Mouse (Mus musculus) adipocyte (in vitro differentiated cells): Measurements from ENCODE around the gene Ppp6r1.

Source experiments
- DNase-seq: peaks from one replicate; pipeline ENCODE4 v3.0.0-alpha.2; 2016; ENCODE audit warnings: low spot score

The Ppp6r1 gene

GRCm38 (mm10) chr7:4658912-4659551 lies at the start of gene Ppp6r1:
Ppp6r1 (minus strand) TSS chr7:4659019.
- DNase-seq = peak; percentile 95

DNA sequence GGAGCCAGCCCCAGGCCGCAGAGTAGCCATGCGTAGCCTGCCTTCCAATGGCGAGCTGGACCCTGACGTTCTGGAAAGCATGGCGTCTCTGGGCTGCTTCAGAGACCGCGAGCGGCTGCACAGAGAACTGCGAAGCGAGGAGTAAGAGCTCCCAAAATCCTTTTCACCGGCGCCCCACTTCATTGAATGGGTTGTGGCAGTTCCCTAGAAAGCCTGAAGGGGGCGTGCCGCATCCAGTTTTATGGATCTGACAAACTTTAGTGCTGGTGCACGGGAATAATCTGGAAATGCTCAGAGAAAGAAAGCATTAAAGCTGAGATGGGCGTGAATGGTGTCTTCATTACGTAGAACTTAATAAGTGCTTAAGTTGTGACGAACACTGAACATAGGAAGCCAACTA lies 46.3 kb upstream of the Ppp6r1 start:
- no peak for DNase-seq

GRCm38 (mm10) chr7:4703195-4703594 lies 44.4 kb upstream of the Ppp6r1 start:
- DNase-seq = no peak

GRCm38 (mm10) chr7:4702334-4702733 lies 43.5 kb upstream of the Ppp6r1 start:
- no peak for DNase-seq

DNA sequence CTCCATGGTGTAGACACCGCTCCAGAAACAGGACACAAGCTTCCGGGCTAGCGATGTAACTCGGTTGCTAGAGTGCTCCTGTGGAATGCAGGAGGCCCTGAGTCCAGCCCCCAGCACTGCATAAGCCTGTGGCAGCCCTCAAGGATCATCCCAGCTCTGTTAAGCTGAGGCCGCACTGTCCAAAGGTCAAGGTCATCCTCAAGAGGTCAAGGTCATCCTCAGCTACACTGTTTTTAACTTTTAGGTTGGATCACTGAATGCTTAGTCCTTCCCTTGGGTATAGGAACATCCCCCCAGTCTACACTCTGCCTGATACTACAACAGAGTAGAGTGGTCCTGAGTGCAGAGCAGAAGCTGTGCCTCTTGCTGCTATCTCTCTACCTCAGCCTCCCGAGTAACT lies 34.2 kb upstream of the Ppp6r1 start:
- DNase-seq = no peak

DNA sequence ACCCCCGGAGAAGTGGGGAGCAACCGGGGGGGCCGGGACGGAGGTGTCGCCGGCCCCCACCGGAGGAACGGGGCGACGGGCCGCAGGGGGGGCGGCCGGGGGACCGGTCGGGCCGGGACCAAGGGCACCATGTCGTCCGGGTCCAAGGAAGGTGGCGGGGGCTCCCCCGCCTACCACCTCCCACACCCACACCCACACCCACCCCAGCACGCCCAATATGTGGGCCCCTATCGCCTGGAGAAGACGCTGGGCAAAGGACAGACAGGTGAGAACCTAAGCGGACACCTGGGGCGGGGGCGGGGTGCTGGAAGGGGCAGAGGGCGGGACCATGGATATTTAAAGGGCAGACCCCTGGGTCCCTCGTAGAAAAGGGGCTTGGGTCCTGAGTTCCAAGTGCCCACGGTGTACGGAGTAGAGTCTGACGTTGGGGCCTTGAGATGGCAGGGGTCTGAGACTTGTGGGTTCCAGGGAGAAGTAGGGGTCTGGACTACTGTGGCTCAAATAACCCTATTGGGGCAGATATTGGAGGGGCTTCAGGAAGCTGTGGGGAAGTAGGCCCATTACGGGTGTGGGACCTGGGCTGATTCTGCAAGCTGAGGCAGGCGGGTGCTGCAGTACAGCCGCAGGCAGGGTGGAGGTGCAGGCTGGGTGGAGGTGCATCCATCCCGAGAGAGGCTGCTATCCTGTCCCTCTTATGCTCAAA lies 32.3 kb upstream of the Ppp6r1 start:
- DNase-seq = no peak

DNA sequence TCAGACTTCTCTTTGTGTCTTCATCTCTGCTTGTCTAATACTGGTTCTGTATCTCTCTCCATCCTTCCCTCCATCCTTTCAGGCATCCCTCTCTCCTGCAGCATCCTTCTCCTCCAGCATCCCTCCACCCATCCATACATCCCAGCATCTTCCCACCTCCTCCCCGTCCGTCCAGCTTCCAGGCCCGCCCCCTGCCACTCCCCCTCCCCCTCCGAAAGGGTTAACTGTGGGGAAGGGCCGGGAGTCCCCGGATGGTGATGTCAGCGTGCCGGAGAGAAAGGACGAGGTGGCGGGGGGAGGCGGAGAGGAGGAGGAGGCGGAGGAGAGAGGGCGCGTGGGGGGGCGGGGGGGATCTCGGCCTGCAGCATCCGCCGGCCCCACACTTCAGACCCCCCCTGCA lies 31.6 kb upstream of the Ppp6r1 start, which contains the start of gene Brsk1:
TSS of gene Brsk1 (plus strand) at position 218 of the 400 bp plus-strand sequence.
- no peak for DNase-seq

GRCm38 (mm10) chr7:4684632-4685417 lies 26.0 kb upstream of the Ppp6r1 start, which contains the start of gene Hspbp1:
Hspbp1 (minus strand) TSS chr7:4685068.
- DNase-seq = peak; percentile 95

DNA sequence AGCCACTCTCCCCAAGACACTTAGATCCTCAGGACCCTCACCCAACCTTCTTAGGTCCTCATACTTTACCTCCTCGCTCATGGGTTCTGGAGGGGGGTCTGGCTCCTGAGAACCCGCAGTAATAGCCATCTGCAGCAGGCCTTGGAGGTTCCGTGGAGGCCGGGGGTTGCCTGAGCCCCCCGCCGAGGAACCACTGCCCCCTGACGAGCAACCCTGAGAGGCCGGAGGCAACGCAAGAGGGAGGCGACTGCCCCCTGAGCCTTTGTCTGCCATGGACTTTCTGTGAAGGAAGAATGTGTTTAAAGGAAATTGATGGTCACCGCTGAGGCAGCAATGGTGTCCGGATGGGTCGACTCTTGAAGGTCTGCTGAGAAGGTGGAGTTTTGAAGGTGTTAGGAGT lies 25.4 kb upstream of the Ppp6r1 start:
- DNase-seq = no peak

DNA sequence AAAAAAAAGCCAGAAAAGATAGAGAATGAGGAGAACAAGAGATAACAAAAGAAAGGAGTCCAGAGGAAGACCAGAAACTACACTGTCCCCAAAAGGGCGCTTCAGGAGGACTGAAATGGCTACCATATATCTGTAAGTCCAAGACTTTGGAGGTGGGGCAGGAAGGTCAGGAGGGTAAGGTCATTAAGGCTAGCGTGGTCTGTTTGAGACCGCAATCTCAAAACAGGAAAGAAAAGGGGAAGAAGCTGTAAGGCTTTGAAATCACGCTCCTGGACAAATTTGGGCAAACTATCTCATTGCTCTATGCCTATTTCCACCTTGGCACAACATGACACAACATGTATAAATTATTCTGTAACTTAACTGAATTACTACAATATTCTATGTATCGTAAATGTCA lies 24.5 kb upstream of the Ppp6r1 start:
- no peak for DNase-seq

DNA sequence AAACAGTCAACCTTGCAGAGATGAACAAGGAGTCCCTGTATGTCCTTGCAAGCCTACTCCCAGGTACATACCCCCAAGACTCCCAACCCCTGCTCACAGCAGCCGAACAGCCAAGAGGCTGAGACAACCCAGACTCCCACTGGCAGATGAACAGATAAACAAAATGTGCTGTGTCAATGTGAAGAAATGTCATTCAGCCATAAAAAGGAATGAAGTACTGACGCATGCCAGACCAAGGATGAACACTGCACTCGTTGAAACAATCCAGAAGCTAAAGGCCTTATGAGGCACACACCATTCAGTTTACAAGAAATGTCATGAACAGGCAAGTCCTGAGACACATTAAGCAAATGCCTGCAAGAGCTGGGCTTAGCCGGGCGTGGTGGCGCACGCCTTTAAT lies 16.4 kb upstream of the Ppp6r1 start:
- no peak for DNase-seq

DNA sequence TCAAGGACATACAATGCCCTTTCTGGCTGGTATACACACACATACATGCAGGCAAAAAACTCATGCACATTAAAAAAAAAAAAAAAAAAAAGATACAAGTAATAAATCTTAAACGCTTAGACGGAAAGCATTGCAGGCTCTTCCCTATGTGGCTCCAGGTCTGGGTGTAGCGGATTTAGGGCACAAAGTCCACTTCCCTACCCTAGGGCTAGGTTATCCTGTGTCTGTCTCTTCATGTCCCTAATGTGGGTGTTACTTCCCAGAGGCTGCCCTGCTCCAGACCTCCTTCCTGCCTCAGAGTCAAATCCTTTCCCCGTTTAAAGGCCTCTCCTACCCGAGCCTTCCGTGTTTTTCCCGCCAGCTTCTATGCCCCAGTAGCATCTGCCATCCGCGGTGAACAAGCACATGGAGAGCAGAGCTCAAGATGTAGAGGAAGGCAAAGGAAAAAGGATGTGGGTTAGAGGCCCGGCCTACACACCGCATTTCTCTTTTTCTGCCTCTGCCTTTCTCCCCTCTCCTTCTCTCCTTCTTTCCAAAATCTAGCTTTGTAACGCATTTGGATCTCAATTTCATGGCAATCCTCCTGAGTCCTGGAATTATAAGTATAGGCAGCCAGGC lies 15.4 kb upstream of the Ppp6r1 start:
- DNase-seq = no peak

DNA sequence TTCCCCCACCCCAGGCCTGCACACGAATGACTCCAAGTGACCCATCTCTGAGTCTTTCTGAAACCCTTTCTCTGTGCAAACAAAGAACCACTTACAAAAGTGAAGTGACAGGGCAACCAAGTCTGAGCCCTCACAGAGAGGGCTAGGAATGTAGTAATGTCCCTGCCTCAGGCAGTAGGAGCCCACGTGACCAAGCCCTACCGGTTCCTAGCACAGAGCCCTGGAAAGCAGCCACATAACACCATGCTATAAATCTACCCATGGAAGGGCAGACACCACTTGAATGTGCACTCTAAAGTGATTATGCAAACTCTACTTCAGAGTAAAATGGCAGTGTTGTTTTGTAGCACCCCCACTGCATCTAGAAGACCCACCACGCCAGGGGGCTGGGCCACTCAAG lies 13.1 kb upstream of the Ppp6r1 start:
- DNase-seq = peak; percentile 59

DNA sequence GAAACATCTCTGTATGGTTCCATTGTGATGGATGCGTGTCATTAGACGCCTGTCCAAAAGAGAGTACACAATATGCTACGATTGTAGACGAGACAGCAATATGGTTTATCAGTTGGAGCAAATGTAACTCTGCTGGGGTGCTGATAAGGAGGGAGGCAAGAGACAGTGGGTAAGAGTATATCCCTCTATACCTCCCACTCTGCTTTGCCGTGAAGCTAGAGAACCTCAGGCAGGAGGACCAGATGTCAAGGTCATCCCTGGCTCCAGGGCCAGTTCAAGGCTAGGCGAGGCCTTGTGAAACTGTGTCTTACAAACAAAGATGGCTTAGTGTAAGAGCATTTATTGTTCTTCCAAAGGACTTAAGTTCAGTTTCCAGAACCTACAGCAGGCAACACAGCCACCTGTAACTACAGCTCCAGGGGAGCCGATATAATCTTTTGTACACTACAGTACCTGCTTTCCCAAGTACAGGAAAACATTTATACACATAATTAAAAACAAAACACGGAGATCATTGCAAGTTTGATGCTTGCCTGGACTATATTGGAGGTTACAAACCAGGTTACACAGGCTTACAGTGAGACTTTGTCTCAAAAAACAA lies 11.9 kb upstream of the Ppp6r1 start:
- DNase-seq = no peak

DNA sequence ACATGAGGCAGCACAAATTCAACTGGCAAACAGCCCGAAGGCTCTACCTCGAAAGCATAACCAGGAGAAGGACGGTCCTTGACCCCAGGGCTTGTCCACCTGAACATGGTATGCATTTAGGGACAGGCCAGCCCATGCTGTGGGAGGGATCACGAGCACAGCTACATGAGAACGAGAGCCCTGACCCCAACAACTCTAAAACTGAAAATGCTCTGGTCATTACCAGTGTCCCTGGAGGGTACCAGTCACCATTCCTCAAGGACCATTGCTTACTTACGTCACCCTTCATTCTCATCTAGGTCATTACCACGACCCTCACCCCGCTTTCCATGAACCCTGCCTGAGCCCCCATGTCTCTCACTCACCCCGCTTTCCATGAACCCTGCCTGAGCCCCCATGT lies 10.3 kb upstream of the Ppp6r1 start:
- DNase-seq = no peak

- no peak for DNase-seq
Observed at GRCm38 (mm10) chr7:4668506-4668905, 9.7 kb upstream of the Ppp6r1 start.

DNA sequence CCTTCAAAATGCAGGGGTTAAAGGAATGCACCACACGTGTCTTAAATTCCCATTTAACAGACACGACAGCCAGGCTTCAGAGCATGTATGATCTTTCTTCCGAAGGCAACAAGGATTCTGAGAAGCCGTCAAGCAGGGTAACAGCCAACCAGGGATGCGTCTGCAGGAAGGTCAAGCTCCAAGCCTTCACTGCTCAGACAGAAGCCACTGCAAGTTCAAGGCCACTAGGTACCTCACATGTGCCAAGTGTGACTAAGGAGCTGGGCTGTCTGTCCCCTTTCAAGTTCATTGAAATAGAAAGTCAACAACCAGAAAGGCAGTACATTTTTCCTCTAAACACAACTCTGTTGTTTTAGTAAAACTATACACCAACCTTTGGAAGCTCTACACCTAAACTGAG lies 8.1 kb upstream of the Ppp6r1 start:
- no peak for DNase-seq

DNA sequence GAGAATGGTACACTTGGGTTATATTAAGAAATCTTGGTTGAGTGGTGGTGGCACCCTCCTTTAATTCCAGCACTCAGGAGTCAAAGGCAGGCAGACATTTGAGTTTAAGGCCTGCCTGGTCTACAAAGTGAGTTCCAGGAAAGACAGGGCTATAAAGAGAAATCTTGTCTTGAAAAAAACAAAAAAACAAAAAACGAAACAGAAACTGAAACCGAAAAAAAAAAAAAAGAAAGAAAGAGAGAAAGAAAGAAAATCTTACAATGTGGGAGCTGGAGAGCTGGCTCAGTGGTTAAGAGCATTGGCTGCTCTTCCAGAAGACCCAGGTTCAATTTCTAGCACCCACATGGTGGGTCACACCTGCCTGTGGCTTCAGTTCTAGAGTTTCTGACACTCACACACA lies 4.9 kb upstream of the Ppp6r1 start:
- DNase-seq = no peak

- no peak for DNase-seq
Observed at GRCm38 (mm10) chr7:4663179-4663578, 4.4 kb upstream of the Ppp6r1 start.

GRCm38 (mm10) chr7:4659911-4660443 lies 1.2 kb upstream of the Ppp6r1 start:
- peak; percentile 73 for DNase-seq

GRCm38 (mm10) chr7:4658128-4658907 lies 501 bp downstream of the Ppp6r1 start:
- DNase-seq = no peak
